Mouse (Mus musculus): ENCODE results near the gene Olfr744. TPM values are rescaled to one million over a fixed set of nuclear protein-coding genes. Genes with fewer than 3 reads are reported as not detected.

Olfr744 gene
- not detected for polyA plus RNA-seq (2017; shearing (Covaris generic))

DNA sequence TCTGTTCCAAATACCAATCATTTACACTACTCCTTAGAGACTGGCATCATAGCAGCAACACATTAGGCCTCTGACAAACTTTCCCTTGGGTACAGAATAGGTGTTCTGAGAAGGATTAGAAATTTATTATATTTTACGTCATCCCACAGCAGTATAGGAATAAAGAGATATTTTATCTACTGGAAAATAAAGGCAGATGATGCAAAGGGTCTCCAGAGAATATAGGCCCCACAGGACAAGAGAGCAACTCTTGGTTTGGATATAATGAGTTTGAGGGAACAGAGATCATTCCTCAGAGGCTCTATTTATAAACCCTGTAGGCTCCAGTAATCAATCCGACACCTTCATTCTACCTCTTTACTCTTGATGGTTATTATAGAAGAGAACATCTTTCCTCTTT is at the start of gene Olfr744:
Olfr744 (plus strand) TSS at position 301 of the 400 bp plus-strand sequence.

GRCm38 (mm10) chr14:50639088-50639487 is 24.4 kb downstream of the Olfr744 start, which contains the start of gene Olfr745:
Olfr745 (plus strand) TSS chr14:50639388.

GRCm38 (mm10) chr14:50646783-50647182 is 32.1 kb downstream of the Olfr744 start, which contains the start of gene Olfr746:
Olfr746 (plus strand) TSS chr14:50647083.

Other genes with a start within 250 kb of the Olfr744 start
- gene Olfr736, start 233.7 kb upstream of the Olfr744 start, polyA plus RNA-seq (2017; shearing (Covaris generic)) = under 1 TPM in 1 of 2 experiments, not detected in 1; 0.12 TPM
- gene Olfr738, start 207.3 kb upstream of the Olfr744 start, polyA plus RNA-seq (2017; shearing (Covaris generic)) = not detected
- not detected for gene Olfr739, start 196.3 kb upstream of the Olfr744 start, polyA plus RNA-seq (2017; shearing (Covaris generic))
- gene Olfr740, start 169.3 kb upstream of the Olfr744 start, polyA plus RNA-seq (2017; shearing (Covaris generic)) = not detected
- gene Olfr741, start 142.1 kb upstream of the Olfr744 start, polyA plus RNA-seq (2017; shearing (Covaris generic)) = not detected
- gene Olfr742, start 111.3 kb upstream of the Olfr744 start, polyA plus RNA-seq (2017; shearing (Covaris generic)) = not detected
- gene Olfr743, start 93.0 kb upstream of the Olfr744 start, polyA plus RNA-seq (2017; shearing (Covaris generic)) = under 1 TPM in 1 of 2 experiments, not detected in 1; 0.27 TPM
- gene Olfr745, start 24.5 kb downstream of the Olfr744 start, polyA plus RNA-seq (2017; shearing (Covaris generic)) = 1 to 10 TPM in 1 of 2 experiments, under 1 TPM in 1; 0.19 to 1.2 TPM
- not detected for gene Olfr746, start 32.2 kb downstream of the Olfr744 start, polyA plus RNA-seq (2017; shearing (Covaris generic))
- gene Olfr747, start 78.3 kb downstream of the Olfr744 start, polyA plus RNA-seq (2017; shearing (Covaris generic)) = not detected
- gene Olfr748, start 92.5 kb downstream of the Olfr744 start, polyA plus RNA-seq (2017; shearing (Covaris generic)) = under 1 TPM in 1 of 2 experiments, not detected in 1; 0.71 TPM
- not detected for gene Olfr749, start 130.2 kb downstream of the Olfr744 start, polyA plus RNA-seq (2017; shearing (Covaris generic))
- 100 to 1,000 TPM; 107 to 120 TPM for gene Ttc5, start 170.6 kb downstream of the Olfr744 start, polyA plus RNA-seq (2017; shearing (Covaris generic))
- gene Ccnb1ip1, start 192.9 kb downstream of the Olfr744 start, polyA plus RNA-seq (2017; shearing (Covaris generic)) = under 1 TPM in 1 of 2 experiments, not detected in 1; 0.37 TPM
- 10 to 100 TPM; 74.4 to 87.3 TPM for gene Parp2, start 193.0 kb downstream of the Olfr744 start, polyA plus RNA-seq (2017; shearing (Covaris generic))

All from inflammation-experienced regulatory T-cells (primary cell).